Mouse (Mus musculus) heart, postnatal 0 days (tissue): ENCODE measurements around the gene Pik3cd. TPM values are rescaled to one million over a fixed set of nuclear protein-coding genes. Genes with fewer than 3 reads are reported as not detected.
"Not testable (repeated sequence)": the region's sequence is repeated elsewhere in the genome, so short reads cannot be mapped to it uniquely, and the experiment has no call there.

Experiments used
- ATAC-seq: fragments of 200-750 bp; cut with Nextera tagmentation; 2 replicates; pipeline ENCODE4 v1.8.0; 2017; ENCODE audit warnings: low read depth, moderate number of reproducible peaks, moderate library complexity; ENCODE audit not compliant: insufficient read depth
- DNase-seq: peaks from one replicate; pipeline ENCODE4 v3.0.0-alpha.2; 2016; ENCODE audit warnings: low spot score
- H3K27ac ChIP-seq: fragments of 300-500 bp; sonication (generic); 2 replicates; pipeline ENCODE4 v1.5.1; 2014; ENCODE audit warnings: low read depth, mild to moderate bottlenecking
- H3K27me3 ChIP-seq: fragments of 300-500 bp; sonication (generic); 2 replicates; pipeline ENCODE4 v1.6.1; 2014; ENCODE audit warnings: low read length, mixed read lengths; ENCODE audit not compliant: control insufficient read depth, insufficient read depth
- H3K36me3 ChIP-seq: fragments of 300-500 bp; sonication (generic); replicated peaks from 2 replicates; pipeline ENCODE4 v1.6.1; 2014; ENCODE audit warnings: low read length, mixed read lengths; ENCODE audit not compliant: control insufficient read depth, insufficient read depth
- H3K4me1 ChIP-seq: fragments of 300-500 bp; sonication (generic); 2 replicates; pipeline ENCODE4 v1.6.1; 2014; ENCODE audit warnings: antibody characterized with exemption; ENCODE audit not compliant: control insufficient read depth, insufficient read depth
- H3K4me2 ChIP-seq: fragments of 300-500 bp; sonication (generic); 2 replicates; pipeline ENCODE4 v1.6.1; 2014; ENCODE audit warnings: low read depth, mild to moderate bottlenecking, low read length, moderate library complexity
- H3K4me3 ChIP-seq: fragments of 300-500 bp; sonication (generic); 2 replicates; pipeline ENCODE4 v1.5.1; 2014; ENCODE audit warnings: low read depth, low read length
- H3K9ac ChIP-seq: fragments of 300-500 bp; sonication (generic); replicated peaks from 2 replicates; pipeline ENCODE4 v1.6.1; 2014; ENCODE audit warnings: low read depth, low read length, mixed read lengths
- H3K9me3 ChIP-seq: fragments of 300-500 bp; sonication (generic); replicated peaks from 2 replicates; pipeline ENCODE4 v1.6.1; 2016; ENCODE audit warnings: low read length; ENCODE audit not compliant: control insufficient read depth
- CTCF ChIP-seq: IDR thresholded peaks from 2 replicates; pipeline ENCODE4 v1.5.1; 2016; ENCODE audit warnings: antibody characterized with exemption, control low read depth, low read depth
- EP300 ChIP-seq: IDR thresholded peaks from 2 replicates; pipeline ENCODE4 v1.6.1; 2016; ENCODE audit warnings: antibody characterized with exemption, low read depth
- WGBS: fragments of 180-500 bp; shearing (Covaris S2); extraction: QIAGEN DNeasy Blood & Tissue Kit; methylation state at CpG from one replicate; pipeline ENCODE4 v1.1.7; 2014; 5-methylcytosine and 5-hydroxymethylcytosine counted together
- polyA plus RNA-seq: library from polyadenylated mRNA; unstranded; fragments of >200 nt; fragmentation: Nextera tagmentation; extraction: Ambion mirVana; gene quantifications from 2 replicates; pipeline ENCODE4 v1.2.1, GENCODE M21; 2015
- total RNA-seq: library from RNA; depleted of rRNA; stranded (reverse); fragments of >200 nt; gene quantifications from 2 replicates; pipeline ENCODE4 v1.2.3, GENCODE M21; 2014; ENCODE audit warnings: low replicate concordance; rRNA removed

Gene Pik3cd
- total RNA-seq (2.3 and 14.8 TPM in 2 replicates), polyA plus RNA-seq (1.3 and 1.4 TPM in 2 replicates)

DNA sequence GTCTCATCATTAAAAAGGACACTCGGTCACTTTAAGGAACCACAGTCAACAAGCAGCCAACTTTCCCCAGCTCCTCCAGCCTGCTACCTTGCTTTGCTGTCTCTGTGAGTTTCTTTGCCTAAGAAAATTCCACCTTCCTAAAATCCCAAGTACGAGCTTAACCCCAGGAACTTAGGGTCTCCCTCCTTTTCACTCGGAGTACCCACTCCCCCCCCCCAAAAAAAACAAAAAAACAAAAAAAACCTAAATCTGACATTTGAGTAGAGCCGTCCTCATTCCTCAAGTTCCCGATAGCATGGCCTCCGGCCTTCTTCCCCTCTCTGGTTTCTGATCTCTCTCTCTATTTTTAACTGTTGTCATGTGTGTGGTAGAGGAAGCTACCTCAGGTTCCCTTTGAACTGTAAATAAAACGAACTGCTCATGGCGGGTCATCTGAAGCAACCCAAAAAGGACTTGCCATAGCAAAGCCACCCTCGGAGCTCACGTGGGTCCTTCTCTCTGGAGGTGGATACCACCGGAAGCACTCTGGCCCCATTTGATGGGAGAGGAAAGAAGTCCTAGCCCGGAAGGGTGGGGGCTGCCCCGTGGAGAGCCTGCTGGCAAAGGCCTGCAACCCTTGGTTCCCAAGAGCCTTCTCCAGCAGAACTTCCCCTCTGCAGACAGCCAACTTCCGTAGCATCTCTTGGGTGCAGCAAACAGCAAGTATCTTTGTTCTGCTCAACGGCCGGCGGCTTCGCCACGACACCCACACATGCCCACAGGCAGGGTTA, at the start of gene Pik3cd:
Gene Pik3cd (minus strand): TSS at position 362 of the 770 bp plus-strand sequence.
- Histone ChIP-seq H3K4me1 (peaks cover 6% of the 10 kb centered on the region), H3K36me3 (no peaks in the 10 kb centered on the region), H3K9me3 (no peaks in the 10 kb centered on the region), H3K9ac (no peak within 1 kb of the TSS), H3K4me2 (peak within 1 kb of the TSS; percentile 30; the same call in 1 of the 2 replicates), H3K4me3 (no peak within 1 kb of the TSS), H3K27me3 (peaks cover 2% of the 10 kb centered on the region; the same call in 1 of the 2 replicates), H3K27ac (peak within 1 kb of the TSS; percentile 26; the same call in 1 of the 2 replicates)
- 45% methylated on average over 19 of the region's 19 CpGs for WGBS
- no peak for DNase-seq
- no peak for ATAC-seq
- no peak for TF ChIP-seq EP300
- no peak for TF ChIP-seq CTCF

DNA sequence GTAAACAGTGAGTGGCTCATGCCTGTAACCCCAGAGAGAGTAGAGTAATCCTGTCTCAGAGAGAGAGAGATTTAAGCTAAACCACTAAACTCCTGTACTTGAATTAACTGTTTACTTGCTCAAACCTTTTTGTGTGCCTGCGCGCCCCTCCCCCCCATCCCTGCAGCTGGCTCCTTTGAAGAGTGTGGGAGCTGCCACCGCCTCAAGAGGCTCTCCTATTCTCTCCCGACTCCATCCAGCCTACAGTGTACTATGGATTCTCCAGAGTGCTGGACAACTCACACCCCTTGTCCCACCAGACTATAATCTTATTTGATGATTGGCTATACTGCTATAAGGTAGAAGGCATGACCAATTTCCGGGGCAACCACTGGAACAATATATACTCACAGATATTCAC, 48.3 kb upstream of the Pik3cd start:
- Histone ChIP-seq H3K4me3 (no peak overlapping the region), H3K4me2 (no peak overlapping the region), H3K9ac (no peak overlapping the region), H3K27ac (no peak overlapping the region), H3K9me3 (no peaks in the 10 kb centered on the region), H3K27me3 (no peaks in the 10 kb centered on the region), H3K36me3 (no peaks in the 10 kb centered on the region; the same call in 1 of the 2 replicates), H3K4me1 (no peaks in the 10 kb centered on the region)
- DNase-seq (no peak), ATAC-seq (no peak)
- WGBS, result 47% methylated on average over 5 of the region's 5 CpGs
- TF ChIP-seq CTCF (no peak), EP300 (no peak)

DNA sequence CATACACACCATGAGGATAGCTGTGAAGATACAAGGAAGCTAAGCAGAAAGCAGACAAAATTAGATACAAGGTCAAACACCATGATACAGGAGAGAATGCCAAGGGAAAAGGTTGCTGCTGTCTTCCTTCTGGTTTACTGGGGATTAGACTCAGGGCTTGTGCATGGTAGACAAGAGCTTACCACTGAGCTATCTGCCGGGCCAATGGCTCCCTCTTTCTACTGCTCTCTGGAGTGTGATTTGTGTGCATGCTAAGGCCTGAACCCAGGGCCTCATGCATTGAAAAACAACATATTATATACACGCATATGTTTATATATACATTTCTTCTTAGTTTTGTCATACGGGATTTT, 47.3 kb upstream of the Pik3cd start:
- not testable (repeated sequence) for H3K27me3 ChIP-seq, H3K36me3 ChIP-seq, DNase-seq, H3K9ac ChIP-seq, H3K27ac ChIP-seq, ATAC-seq, H3K4me2 ChIP-seq, H3K4me3 ChIP-seq, H3K9me3 ChIP-seq, H3K4me1 ChIP-seq
- 89% methylated on average over 3 of the region's 3 CpGs for WGBS

DNA sequence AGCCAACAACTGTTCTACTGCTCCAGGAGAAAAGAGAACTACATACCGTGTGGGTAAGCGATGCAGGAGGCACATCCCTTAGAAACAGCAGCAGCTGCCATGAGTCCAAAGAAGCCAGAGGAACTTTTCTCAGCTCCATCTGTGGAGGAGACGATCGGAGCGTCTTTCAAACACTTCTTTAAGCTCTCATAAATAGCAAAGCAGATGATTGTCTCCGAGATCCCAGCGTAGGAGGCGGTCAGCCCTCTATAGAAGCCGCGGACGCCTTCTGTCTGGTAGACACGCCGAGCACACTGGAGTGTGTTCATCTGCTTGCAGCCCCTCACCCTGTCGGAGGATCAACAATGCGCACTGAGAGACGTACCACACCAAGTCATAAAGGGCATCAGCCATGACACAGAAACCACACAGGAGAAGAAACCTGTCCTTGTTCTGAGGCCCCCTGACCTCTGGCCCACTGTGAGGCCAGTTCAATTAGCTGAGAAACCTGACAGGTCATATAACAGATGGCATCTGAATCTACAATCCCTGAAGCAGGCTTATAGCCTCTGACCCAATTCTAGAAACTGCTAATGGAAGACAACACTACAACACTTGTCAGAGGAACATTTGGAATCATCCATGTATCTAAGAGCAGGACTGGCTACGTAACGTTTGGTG, 46.8 kb upstream of the Pik3cd start:
- DNase-seq (no peak), ATAC-seq (no peak)
- Histone ChIP-seq H3K9me3 (no peaks in the 10 kb centered on the region), H3K27ac (no peak overlapping the region), H3K36me3 (peaks cover 1% of the 10 kb centered on the region; the same call in 1 of the 2 replicates), H3K4me3 (no peak overlapping the region), H3K9ac (no peak overlapping the region), H3K4me1 (no peaks in the 10 kb centered on the region), H3K27me3 (no peaks in the 10 kb centered on the region), H3K4me2 (no peak overlapping the region)
- no peak for TF ChIP-seq EP300
- TF ChIP-seq CTCF, result no peak
- WGBS, result 92% methylated on average over 18 of the region's 18 CpGs

DNA sequence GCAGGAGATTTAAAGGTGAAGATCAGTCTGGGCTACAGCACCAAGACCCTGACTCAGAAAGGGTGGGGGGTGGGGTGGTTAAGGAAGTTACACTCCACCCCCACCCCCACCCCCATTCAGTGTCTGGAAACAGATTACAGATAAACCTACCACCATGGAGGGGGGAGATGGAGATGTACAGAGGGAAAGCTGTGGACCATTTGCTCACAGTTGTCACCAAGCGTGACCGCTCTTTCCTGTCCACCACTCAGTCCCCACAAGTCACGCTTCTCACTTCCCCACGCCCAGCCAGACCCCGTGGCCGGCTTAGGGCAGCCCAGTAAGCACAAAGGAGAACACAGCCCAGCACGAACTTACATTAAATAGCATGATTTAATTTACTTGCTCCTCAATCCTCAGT, 41.7 kb upstream of the Pik3cd start:
- no peak for DNase-seq
- H3K4me3 ChIP-seq, result no peak overlapping the region
- 77% methylated on average over 7 of the region's 7 CpGs for whole genome bisulfite sequencing
- no peak overlapping the region for H3K9ac ChIP-seq
- H3K9me3 ChIP-seq, result no peaks in the 10 kb centered on the region
- H3K27ac ChIP-seq, result no peak overlapping the region
- ATAC-seq, result no peak
- no peak overlapping the region for H3K4me2 ChIP-seq
- H3K36me3 ChIP-seq, result peaks cover 13% of the 10 kb centered on the region; the same call in 1 of the 2 replicates
- TF ChIP-seq CTCF (no peak), EP300 (no peak)
- no peaks in the 10 kb centered on the region for H3K4me1 ChIP-seq
- no peaks in the 10 kb centered on the region for H3K27me3 ChIP-seq
